Mouse (Mus musculus) liver (tissue): ENCODE measurements around the gene Stx17.
A peak's percentile ranks its signal among the peaks of the same experiment; 100 is the strongest.

Experiments
- DNase-seq: peaks from one replicate; pipeline ENCODE4 v3.0.0-alpha.2; 2020; ENCODE audit warnings: mixed read lengths

Stx17 gene

DNA sequence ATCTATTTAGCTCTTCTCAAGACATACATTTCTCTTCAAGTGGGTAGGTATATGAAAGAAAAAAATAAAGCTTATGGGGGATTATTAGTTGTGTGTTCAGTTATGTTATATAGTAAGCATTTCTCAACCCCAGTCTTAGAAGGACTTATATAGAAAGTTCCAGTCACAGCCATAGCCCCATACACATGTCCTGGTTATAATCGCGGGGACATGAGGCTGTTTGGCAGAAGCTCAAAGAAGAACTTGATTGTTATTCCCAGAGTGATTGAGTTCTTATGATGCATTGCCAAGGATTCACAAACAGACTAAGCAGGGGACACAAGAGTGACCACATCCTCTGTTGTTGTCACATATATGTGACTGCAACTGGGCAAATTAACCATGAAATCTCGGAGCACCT lies 51.0 kb downstream of the Stx17 start:
- no peak for DNase-seq

DNA sequence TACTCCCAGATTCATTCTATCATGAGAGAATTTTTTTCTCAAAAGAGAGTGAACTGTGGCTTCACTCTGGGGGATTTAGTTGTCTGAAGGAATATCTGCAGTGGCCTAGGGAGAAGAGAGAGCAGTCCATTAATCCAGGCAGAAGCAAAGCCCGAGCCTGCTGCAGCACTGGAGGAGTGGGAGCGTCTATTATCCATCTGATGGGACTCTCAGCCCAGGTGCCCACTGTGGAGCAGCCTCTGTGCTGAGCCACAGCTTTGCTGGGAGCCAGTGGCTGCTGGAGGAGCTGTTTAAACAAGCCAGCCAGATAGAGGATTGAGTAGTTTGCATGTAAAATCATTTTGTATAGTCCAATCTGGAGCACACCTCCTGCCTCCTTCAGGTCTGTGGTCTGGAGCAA lies 56.2 kb downstream of the Stx17 start:
- DNase-seq, result no peak

DNA sequence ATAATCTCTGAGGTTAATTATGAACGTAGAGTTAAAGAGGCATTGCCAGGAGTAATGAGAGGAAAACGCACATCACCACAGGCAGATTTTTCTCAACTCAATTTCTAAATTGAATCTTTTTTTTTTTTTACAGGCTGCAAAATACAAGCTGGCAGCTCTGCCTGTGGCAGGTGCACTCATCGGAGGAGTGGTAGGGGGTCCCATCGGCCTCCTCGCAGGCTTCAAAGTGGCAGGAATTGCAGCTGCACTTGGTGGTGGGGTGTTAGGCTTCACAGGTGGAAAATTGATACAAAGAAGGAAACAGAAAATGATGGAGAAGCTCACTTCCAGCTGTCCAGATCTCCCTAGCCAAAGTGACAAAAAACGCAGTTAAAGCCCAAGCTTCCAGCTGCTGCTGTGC lies 56.7 kb downstream of the Stx17 start:
- DNase-seq, result no peak

DNA sequence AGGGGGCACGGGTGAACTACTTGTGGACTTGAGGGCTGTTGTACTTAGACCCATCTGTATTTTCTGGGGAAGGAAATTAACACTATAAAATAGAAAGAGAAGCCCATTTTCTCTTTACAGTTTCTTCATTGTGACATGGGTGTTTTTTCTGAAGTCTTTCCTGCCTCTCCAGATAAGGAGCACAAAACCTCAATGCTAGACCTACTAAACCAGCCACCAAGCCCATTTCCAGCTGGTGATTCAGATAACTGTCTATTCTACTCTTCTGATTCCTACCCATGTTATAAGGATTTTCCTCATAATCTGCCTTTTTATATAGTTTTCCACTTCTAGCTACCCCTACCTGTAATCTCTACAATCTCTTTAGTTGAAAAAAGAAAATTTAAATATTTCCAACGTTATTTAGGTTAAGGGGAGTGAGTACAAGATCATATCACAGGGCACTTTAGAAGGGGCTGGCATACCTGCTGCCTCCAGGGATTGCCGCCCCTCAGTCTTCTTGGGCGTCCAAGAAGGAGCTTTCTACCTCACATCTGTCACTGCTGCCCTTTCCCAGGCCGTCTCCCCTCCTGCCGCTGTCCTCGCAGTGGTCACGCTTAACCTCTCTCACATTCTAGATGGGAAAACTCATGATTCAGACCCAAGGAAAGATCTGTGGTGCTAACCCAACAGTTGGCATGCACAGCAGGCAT lies 57.5 kb downstream of the Stx17 start:
- no peak for DNase-seq

DNA sequence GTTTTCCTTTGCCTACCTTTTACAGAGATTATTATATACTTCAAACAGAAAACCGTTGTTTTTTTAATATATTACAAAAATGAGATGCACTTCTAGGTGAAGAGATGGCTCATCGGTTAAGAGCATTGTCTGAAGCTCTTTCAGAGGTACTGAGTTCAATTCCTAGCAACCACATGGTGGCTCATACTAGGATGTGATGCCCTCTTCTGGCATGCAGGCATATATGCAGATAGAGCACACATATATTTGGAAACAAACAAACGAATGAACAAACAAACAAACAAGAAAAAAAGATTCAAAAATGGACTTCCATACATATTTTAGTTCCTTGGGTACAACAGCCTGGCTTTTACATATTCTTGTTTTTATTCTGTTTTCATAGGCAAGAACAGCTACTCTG lies 73.2 kb downstream of the Stx17 start:
- DNase-seq, result no peak

DNA sequence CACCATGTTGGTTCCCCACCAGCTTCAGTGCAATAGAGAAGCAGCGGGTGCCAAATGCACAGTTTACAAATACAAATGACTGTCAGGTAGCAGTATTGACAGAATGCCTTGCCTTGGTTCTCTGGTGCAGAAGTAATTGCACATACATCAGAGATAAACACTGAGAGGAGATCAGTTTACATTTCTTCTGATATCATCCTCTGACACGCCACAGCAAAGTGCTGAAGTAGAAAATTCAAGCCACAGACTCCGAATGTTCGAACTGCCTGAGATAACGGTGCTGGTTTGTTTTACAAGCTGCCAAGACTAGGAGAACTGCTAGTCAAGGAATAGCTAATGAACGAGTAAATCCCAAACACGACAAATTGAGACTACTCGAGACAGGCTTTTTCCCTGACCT lies 73.7 kb downstream of the Stx17 start:
- no peak for DNase-seq

DNA sequence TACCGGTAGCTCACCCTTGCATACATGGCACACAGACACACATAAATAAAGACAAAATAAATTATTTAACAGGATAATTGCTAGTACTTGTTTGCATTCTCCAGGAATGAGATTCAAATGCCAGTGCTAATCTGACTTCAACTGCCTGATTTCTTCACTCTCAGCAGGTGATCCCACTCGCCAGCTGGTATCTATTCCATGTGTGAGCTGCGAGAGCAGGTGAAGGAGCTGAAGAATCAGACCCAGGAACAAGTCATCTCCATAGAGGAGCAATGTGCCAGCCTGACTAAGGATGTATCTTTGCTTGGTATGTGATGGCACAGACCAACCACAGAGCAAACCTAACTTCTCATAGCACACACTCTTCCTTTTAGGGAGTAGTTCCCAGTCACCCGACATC lies 78.8 kb downstream of the Stx17 start:
- no peak for DNase-seq

DNA sequence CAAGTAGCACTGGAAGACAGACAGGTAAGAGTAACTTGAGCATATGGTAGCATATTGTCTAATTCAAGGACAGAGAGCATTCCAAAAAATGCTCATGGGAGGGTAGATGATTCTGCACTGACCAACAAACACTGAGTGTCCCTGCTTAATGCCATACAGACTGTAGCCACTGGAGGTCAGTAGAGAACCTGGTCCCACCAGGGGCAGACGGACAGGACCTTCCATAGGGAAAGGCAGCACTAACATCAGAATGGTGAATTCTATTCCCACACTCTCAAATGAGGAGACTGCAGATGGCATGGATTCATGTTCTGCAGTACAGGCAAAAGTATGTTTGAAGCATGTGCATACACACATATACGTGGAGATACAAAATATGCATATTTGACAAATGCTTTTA lies 100.5 kb downstream of the Stx17 start:
- peak; percentile 52 for DNase-seq

DNA sequence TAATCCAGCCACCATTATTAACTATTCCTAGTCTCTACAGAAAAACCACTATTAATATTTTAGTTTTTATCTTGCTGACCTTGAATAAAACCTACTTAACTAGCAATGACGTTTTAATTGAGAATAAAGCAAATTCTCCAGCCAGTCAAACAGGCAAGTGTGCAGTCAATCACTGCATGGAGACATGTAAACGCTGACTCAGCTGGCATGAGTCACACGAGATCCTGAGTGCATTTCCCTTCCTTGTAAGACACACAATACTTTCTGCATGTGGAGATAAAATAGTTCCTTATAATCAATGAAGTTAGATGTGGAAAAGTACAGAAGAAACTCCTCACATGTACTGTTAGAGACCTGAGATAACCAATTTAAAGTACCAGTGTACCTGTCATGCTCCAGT lies 100.9 kb downstream of the Stx17 start:
- no peak for DNase-seq

DNA sequence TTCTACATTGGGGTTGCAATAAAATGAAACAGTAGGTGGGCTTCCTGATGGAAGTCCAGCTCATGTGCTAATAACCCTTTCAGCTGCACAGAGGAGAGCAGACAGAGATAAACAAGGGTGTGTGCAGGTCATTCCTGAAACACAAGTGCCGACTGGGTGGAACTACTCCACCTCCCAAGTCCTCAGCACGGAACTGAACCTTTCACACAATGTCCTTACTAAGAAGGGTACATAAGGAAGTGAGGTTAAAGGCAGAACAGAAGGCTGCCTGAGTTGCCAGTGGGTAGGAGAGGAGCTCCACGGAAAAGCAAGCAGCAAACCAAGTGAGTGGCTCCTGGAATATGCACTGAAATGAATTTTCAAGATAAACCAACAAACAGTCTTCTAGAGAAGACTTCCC lies 102.1 kb downstream of the Stx17 start:
- no peak for DNase-seq
